Mouse (Mus musculus): ENCODE measurements around the gene Map2k2.

Gene Map2k2

DNA sequence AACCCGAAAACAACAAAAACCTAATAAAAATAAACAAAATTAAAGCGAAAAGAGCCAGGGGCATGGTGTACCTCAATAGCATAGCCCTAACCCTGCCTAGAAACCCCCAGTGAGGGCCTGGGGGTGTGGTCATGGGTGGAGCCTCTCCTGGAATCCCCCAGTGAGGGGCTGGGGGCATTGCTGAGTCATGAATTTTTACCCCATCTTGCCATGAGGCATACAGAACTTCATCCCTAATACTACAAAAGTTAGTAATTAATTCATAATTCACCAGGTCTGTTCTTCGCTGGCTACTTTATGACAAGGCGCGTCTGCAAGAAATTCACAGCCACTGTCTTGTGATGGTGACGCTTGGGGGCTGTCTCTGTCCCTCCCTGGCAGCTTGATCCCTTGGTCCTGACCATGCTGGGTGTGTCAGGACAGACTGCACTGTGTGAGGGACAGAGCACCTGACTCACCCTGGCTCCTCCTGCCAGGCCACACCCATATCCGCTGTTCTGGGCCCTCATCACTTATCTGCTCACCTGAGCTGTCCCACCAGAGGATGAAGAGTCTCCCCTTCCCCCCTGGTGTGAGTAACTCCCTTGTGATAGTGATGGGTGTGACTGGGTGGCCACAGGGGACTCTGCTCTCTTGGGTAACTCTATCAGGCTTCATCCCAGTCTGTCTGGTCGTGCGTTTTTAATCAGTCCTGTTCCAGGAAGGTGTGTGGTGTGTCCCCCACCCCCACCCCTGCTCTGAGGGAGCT, 10.6 kb upstream of the Map2k2 start:
- no peak for DNase-seq (ENCODE audit: inconsistent age in 2 of 2, low spot score in 1 of 2)

DNA sequence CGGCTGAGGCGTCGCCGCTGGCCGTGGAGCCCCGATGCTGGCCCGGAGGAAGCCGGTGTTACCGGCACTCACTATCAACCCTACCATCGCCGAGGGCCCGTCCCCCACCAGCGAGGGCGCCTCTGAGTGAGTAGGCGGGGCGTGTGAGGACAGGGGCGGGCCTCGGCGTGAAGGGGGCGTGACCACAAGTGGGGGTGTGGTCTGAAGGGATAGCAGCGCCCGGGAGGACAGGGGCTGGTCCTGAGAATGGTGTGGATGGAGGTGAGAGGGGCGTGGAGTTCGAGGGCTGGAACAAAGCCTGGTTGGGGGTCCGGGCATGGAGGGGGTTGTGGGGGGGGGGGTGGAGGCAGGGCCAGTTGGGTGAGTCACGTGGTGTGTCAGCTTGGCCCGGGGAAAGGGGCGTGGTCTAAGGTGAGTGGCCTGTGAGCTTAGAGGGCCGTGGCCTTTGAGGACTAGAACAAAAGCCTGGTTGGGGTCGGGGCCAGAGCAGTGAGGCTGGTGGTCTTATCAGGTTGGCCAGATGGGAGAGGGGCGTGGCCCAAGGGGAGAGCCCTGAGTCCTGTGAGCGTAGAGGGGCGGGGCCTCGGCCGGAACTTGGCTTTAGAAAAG, 502 bp downstream of the Map2k2 start:
- DNase-seq (ENCODE audit: inconsistent age in 2 of 2, low spot score in 1 of 2): peak; percentile 94 to 98

DNA sequence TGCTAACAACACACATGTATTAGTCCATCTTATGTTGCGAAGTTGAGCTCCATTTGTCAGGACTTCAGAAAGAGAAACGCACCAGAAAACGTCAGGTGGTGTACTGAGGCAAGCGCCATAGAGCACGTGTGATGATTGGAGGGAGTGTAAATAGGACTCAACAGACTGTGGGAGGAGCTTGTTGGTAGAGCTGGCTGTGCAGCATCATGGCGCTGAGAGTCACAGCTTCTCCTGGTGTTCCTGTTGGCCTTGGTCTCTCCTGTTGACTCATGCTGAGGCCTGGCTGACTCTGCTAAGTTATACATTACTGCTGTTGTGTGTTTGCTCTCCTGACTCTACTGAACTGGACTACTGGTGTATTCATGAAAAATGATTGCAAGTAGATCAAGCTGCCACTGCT, 7.2 kb downstream of the Map2k2 start:
- DNase-seq (ENCODE audit: inconsistent age in 2 of 2, low spot score in 1 of 2): peak; percentile 58 to 72

DNA sequence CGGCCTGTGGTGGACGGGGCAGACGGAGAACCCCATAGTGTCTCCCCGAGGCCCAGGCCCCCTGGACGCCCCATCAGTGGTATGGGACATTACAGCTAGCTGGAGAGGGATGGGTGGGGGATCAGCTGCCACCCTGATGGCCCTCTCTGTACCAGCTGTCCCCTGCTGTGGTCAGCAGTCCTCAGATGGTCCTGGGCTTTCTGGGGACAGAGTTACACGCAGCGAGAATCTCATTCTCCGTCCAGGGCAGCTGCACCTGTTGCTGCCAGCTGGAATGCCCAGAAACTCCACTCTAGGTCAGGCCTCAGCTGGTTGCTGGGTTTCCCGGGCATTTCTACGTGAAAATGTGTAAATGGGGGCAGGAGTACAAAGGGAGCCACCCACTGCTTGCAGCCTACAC, 13.9 kb downstream of the Map2k2 start:
- no peak for DNase-seq (ENCODE audit: inconsistent age in 2 of 2, low spot score in 1 of 2)

DNA sequence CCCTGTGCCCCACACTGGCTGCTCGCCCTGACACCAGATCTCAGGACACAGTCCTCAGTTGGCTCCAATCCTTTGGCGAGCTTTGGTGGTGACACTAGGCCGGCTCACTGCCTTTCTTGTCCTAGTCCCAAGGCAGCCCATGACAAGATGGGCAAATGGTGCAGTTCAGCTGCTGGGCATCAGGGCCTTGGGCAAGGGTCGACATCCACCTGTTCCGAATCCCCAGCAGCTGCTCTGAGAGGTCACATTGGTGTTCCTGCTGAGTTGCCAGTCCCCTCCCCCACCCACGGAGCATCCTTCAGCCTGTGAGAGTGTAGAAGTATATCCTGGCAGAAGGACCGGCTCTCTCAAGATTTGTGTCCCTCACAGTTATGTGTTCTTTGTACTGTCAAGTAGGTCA, 14.9 kb downstream of the Map2k2 start:
- no peak for DNase-seq (ENCODE audit: inconsistent age in 2 of 2, low spot score in 1 of 2)

DNA sequence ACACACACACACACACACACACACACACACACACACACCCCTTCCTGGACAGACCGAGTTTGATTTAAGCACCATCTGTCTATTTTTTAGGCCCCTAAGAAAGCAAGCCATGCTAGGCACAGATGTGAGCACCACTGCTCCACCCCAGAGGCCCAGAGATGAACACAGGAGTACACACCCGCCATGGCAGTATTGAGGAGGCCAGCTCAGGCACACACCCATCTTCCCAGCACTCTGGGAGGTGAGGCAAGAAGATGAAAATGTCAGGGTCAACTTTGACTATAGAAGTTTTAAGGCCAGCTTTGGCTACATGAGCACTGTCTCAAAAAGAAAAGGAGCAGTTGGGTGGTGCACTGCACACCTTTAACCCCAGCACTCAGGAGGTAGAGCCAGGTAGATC, 17.2 kb downstream of the Map2k2 start:
- DNase-seq (ENCODE audit: inconsistent age in 2 of 2, low spot score in 1 of 2): peak; percentile 53 to 80

DNA sequence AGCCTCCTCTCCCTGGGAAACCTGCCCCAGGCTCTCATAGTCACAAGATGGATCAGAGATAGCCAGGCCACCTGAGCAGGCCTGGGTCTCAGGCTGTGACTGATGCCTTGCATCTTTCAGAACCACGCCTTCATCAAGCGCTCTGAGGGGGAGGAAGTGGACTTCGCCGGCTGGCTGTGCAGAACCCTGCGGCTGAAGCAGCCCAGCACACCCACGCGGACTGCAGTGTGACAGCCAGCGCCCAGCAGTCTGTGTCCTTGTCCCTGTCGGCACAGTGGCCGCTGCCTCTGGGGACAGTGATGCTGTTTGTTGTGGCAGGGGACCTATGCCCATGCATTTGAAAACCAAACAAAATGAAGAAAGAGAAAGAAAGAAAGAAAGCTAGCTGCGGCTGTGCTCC, 17.8 kb downstream of the Map2k2 start:
- DNase-seq (ENCODE audit: inconsistent age in 2 of 2, low spot score in 1 of 2): peak; percentile 69 to 82

DNA sequence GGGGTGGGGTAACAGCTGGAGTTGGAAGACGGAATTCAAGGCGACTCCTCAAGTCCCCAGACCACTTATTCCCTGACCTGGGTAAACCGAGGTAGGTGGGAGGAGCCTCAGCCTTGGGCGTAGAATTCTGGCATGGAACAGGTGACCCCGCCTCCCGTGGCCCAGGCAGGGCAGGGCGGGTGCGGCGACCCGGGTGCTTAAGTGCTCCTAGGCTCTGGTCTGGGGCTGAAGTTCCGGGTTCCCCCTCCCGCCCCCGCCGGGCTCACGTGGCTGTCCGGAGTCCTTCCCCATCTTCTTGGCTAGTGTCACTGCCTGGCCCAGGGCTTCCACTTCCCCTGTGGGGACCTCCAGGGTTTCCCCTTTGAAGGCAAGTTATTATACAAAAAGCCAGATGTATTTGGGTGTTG, 28.5 kb downstream of the Map2k2 start:
- peak; percentile 79 to 85 for DNase-seq (ENCODE audit: inconsistent age in 2 of 2, low spot score in 1 of 2)

DNA sequence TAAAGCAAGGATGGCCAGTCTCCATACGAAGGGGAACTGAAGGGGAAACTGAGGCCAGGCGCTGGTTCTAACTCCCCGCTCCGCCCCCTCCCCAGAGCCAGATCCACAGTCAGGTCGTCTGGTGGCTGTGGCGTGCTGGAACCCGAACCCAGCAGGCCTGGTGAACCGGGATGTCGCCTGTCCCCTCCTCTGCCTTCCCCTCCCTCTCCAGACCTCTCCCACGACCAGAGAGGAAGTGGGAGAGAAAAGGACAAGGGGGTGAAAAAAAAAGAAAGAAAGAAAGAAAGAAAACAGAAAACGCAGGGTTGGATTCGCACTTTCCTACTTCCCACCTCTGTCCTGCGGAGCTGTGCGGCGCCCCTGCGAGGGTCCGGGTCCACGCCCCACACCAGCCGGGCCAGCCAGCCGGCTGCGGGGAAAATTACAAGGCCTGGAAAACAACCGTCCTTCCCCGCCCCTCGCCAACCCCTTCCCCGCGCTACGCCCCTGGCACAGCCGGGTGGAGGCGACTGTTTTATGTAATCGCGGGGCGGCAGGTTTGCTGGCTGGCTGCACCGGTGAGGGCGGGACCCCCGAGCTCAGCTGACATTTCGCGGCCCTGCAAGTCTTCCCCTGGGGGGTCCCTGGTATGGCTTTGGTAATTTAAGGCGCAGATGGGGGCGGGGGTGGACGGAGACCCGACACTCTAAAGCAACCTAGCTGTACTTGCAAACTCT, 29.4 kb downstream of the Map2k2 start, which contains the start of gene Zbtb7a:
TSS of gene Zbtb7a (plus strand) at position 255 of the 716 bp plus-strand sequence.
- DNase-seq (ENCODE audit: inconsistent age in 2 of 2, low spot score in 1 of 2): peak; percentile 71 to 85

DNA sequence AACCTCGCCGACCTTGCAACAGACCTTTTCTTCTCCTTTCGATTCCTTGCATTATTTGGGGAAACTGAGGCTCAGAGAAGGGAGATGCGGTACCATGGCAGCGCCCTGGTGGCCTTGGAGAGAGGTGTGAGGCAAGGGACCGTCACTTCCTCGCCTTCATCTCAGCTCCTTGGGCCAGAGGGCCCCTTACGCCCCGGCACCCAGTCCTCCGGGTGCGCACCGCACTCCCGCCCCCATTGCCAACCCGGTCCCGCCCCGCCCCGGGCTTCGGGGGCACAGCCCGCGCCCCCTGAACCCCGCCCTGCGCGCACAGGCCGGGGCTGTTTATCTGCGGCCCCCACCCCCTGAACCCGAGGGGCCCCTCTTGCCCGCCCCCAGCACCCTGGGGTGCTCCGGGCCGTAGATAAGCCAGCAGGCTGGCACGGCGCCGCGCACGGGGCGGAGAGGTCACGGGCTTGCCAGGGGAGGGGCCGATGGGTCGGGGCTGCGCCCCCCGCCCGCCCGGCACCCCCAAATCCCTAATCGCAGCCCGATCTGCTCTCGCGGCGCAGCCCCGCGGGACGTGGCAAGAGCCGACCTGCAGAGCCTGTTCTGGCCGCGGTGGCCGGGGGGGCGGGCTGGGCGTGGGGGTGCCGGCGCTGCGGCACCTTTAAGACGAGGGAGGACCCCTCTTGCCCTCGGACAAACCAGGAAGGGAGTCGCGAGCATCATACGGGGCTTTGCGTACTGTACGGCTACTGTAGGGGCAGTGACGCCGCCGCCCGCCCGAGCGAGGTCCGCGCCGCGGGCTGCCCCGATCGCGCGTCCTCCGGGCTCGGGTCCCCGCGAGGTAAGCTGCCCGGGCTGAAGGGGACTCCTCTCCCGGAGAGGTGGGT, 30.4 kb downstream of the Map2k2 start:
- peak; percentile 86 to 94 for DNase-seq (ENCODE audit: inconsistent age in 2 of 2, low spot score in 1 of 2)

DNA sequence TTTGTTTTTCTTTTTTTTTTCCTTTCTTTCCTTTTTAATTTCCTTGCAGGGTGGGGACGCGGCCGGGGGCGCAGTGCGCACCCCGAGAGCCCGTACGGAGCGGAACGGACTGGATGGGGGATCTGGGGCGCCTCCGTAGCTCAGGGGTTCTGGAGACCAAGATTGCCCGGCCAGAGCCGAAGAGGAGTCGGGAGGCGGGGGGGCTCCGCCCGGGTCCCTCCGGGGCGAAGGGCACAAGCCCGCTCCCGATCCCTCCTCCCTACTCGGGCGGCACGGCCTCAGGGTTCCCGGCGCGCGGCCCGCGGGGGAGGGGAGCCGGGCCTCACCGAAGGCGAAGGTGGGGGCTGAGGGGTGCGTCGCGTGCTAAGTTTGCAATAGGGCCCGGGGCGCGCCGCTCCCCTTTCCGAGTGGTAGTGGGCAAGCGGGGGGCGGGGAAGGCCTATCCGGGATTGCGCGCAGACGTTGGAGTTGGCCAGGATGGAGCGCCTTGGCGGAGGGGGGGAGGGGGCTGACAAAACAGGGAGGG, 31.1 kb downstream of the Map2k2 start:
- peak; percentile 91 to 96 for DNase-seq (ENCODE audit: inconsistent age in 2 of 2, low spot score in 1 of 2)

DNA sequence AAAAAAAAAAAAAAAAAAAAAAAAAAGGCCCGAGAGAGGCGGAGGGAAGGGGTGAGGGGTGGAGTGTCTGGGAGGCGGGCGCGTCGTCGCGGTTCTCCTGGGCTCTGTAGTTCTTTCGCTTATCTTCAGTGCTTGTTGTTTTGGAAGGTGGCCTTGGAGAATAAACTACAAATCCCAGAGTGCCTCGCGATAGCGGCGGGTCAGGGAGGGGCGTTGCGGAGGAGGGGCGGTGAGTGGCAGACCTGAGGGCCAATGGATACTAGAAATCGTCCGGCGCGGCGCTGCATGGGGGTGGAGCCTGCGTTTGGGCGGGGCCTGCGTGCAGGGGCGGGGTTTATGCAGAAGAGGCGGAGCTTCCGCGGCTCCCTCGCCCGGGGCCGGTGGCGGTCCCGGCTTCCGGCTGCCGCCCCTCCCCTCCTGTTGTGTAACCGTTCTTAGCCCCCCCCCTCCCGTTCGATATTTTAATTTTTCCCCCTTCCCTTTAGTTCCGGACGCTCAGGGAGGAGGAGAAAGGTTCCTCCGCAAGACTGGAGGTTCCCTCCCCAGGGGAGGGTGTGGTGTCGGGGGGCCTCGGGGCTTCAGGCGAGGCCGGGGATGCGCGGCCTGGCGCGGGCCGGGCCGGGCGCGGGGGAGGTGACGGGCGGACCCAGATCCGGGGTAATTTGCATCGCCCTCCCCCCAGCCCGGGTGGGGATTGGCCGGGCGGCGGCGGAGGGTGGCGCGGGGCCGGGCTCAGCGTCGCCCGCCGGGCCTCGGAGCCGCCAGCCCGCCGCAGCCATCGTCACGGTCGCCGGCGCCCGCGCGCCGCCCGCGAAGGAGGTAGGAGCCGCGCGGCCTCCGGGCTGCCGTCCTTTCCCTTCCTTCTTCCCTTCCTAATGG, 31.8 kb downstream of the Map2k2 start:
- peak; percentile 100 for DNase-seq (ENCODE audit: inconsistent age in 2 of 2, low spot score in 1 of 2)

DNA sequence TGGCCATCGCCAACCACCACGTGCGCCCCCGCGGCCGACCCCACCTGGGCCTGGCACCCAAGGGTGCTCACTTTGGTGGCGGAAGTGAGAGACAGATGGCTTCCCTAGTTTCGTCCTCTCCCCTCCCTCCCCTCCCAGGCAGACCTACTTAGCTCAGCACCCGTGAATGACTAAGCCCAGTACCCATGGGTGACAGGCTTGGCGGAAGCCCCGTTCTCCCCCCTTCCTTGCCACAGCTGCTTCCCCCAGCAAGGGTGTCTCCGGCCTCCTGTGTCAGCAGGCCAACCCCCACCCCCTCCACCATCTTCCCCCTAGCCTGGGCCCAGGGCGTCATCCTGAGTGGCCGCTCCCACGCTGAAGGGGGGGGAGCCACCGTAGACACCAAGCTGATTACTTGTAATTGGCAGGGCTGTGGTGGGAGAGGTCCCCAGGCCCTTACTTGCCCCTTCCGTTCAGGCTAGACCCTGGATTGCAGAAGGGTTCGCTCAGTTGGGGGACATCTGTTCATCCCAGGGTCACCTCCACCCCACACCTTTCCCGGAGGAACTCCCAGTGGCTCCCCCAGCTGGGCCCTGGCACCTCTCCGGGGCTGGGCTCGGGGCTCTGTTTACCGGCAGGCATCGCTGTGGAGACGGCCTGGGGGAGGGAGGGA, 32.5 kb downstream of the Map2k2 start:
- DNase-seq (ENCODE audit: inconsistent age in 2 of 2, low spot score in 1 of 2): peak in 1 of 2 experiments; percentile 68

DNA sequence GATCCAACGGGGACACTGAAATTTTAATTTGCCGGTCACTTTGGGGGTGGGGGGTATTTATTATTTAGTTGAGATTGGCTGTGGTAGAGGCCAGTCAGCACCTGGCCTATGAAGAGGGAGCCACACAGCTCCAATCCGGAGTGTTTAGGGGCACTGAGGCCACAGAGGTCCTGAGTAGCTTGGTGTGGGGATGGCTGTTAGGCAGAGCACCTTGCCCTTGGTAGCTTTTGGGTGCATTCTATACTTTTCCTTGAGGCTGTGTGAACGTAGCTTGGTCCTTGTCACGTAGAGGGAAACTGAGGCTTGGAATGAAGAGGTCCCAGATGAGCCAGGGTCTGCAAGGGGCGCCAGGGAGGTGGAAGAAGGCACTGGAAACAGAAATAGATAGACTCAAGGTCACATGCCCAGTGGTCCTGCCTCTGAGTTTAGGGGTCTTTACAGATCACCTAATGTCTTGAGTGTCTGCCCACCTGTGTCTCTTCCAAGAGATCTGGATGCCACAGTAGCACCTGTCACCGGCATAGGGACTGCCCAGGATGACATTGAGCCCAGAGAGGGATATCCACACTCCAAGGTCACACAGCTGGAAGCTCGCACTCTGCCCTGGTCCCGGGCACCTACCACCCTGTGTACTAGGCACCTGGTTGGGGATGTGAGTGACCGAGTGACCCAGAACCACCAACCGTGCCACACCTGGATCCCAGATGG, 33.3 kb downstream of the Map2k2 start:
- peak in 1 of 2 experiments; percentile 61 for DNase-seq (ENCODE audit: inconsistent age in 2 of 2, low spot score in 1 of 2)

DNA sequence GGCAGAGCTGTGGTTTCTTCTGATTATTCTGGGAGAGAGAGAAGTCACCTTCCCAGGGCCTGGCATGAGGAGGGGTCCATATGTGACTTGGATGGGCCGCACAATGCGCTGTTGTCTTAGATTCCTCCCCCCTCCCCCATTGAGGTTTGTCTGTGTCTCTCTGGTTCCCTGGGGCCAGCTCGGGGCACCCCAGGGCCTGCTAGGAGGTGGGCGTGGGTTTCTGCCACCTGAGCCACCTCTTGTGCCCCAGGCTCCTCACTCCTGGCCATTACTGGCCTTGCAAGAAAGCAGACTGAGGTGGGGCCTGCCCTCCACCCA, 33.8 kb downstream of the Map2k2 start:
- DNase-seq (ENCODE audit: inconsistent age in 2 of 2, low spot score in 1 of 2): no peak

DNA sequence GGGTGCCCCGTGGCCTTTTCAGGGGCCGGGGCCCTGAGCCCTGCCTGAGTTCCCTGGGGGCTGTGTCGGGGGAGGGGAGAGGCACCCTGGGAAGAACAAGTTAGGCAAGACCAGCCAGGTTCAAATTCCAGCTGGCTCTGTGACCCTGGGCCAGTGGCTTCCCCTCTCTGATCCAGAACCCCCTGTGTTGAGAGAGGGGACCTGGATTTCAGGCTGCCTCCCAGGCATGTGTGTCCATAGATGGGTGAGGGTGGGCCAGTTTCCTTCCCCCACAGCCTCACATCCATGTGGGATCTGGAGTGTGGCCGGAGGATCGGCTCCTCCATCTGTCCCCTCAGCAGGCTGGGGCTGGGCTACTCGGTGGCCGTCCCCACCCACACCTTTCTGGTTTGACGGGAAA, 34.3 kb downstream of the Map2k2 start:
- DNase-seq (ENCODE audit: inconsistent age in 2 of 2, low spot score in 1 of 2): no peak

DNA sequence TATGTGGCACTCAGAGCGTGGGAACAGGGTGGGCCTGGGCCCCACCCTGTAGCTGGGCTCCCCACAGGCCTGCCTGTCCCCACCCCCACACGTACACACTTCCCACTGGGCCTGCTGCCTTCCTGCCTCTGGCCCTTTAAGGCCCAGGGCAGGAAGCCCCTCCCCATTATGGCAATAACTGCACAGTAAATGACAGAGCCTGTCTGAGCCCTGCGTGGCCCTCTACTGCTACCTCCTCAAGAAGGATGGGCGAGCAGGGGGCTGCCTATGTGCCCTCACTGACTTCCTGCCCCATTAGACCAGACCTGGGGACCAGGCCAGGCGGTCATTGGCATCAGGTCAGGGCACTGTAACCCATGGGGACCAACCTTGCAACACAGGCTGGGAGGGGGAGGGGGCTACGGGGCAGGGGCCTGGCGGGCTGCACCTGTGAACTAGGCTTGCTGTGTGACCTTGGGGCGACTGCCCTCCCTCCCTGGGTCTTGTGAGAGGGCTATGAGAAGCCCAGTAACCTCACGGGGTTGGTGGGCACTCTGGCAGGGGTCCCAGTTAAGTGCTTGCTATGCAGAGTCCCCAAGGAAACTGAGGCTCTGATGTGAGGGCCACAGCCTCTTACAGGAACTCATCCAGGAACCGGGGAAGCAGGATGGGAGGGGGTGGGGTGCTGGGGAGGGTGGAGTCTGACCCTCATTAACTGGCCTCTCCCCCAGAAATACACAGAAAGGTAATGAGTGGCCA, 35.2 kb downstream of the Map2k2 start:
- peak in 1 of 2 experiments; percentile 74 for DNase-seq (ENCODE audit: inconsistent age in 2 of 2, low spot score in 1 of 2)

Data from adrenal gland, adult (tissue).